Mouse (Mus musculus): ENCODE results near the gene Syne2.
"Not testable (repeated sequence)": the region's sequence is repeated elsewhere in the genome, so short reads cannot be mapped to it uniquely, and the experiment has no call there.

The Syne2 gene

DNA sequence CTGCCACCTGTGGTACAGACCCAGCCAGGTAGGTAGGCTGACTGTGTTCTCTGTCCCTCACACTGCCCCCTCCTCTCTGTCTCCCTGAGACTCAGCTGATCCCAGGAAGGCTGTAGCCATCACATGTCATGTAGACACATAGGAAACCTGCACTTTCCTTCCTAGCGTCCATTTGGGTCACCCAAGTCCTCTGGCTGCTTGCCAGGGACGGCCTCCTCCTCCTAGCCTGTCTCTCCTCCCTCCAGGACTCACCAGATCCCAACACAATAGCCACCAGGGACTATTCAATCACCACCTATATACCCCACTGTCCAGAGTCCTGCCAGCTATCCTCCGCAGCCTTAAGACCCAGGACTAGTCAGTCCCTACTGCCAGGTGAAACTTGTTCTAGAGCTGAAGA is 293.1 kb downstream of the Syne2 start:
- DNase-seq = no peak

- DNase-seq = no peak
These were observed 298.6 kb downstream of the Syne2 start for GRCm38 (mm10) chr12:76116577-76116976.

DNA sequence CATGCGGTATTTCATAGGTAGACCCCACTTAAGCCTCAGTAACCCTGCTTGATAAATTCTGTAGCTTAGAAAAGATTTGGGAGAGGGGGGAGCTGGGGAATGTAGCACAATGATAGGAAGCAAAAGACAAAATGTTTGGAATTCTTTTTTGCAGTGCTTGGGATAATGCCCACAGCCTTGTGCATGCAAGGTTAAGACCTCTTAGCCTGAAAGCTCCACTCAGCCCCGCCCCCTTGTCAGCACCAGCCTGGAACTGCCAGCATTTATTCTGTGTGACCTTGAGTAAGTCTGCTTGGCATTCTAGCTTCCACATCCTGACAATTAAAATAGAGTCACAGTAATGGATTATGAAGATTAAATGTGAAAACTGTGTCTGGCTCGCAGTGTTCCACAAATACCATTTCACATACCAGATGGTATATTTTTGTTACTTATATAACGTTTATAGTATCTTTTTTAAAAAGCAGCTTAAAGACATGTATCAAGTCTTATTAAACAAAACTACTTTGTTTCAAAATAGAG is 299.8 kb downstream of the Syne2 start:
- no peak for DNase-seq

GRCm38 (mm10) chr12:76123223-76123622 is 305.3 kb downstream of the Syne2 start:
- DNase-seq = no peak

DNA sequence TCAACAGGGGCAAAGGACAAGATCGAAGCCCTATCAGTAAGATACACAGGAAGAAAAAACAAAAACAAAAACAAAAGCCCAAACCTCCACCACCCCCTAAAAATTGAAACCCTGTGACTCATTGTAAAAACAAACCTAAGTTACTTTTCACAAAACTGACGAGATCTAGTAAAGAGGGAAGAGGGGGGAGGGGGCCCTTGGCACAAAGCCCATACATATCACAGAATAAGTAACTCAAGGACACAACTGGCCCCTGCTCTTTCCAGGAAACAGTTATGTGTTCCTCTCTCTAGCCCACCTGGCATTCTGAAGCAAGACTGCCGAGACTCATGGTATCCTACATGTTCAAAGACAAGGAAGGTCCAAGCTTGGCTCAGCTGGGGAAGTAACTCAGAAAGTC is 310.4 kb downstream of the Syne2 start:
- DNase-seq = no peak

DNA sequence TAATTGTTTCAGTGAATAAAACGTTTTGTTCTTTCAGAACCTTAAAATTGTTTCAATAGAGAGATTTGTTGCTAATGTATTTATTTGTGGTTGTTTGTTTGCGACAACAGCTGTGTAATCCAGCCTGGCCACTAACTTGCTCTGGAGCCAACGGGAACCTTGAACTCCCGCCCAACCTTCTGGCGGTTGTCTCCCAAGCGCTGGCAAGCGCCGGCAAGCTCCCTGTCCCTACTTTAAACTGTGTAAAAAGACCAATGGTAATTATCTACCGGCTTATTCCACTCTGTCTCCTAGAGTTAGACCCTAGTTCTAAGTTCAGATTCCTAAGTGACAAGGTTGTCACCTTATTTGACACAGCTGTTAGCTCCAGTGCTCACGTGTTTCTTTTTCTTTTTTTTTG is 310.9 kb downstream of the Syne2 start:
- DNase-seq = no peak

GRCm38 (mm10) chr12:76130281-76130680 is 312.3 kb downstream of the Syne2 start:
- peak; percentile 51 for DNase-seq

DNA sequence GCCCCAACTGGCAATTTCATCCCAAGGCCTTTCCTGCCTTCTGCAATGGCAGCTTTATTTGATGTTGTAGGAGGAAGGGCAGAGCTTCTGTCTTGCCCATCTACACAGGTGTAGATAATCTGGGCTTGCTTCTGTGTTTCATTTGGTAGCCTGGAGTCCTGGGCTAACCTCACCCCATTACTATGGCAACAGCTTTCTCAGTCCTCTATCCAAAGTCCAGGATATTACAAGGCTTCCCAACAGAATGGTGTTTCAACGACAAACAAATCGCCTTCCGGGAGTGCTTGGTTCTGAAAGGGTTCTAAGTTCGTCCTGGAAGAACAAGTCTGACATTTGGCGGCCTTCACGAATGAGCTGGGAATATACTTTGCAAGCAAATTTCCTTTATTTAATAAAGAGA is 313.0 kb downstream of the Syne2 start:
- no peak for DNase-seq

- DNase-seq = no peak
These were observed 314.7 kb downstream of the Syne2 start for GRCm38 (mm10) chr12:76132591-76132990.

GRCm38 (mm10) chr12:76133081-76133480 is 315.1 kb downstream of the Syne2 start:
- DNase-seq = not testable (repeated sequence)

GRCm38 (mm10) chr12:76136701-76137100 is 318.8 kb downstream of the Syne2 start:
- no peak for DNase-seq

DNA sequence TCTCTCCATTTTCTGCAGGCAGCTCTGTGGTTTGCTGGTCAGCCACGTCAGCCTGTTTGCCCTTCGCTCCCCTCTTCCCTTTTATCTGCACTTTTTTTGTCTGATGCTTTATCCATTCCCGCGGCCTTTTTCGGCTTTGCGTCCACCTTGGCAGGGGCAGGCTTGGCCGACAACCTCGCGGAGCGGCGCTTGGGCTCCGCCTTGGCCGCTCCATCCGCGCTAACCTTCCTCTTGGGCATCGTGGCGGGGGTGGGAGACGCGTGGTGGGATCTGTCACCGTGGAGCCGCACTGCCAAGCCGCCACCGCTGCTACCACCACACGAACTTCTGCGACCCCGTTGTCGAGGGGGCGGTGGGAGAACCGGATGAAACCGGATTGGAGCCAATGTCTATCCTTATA is 334.5 kb downstream of the Syne2 start:
- not testable (repeated sequence) for DNase-seq

Data from thymus, postnatal 25 days (tissue).